Mouse (Mus musculus) midbrain, postnatal 0 days (tissue): Measurements from ENCODE around the gene Flii. TPM values are rescaled to one million over a fixed set of nuclear protein-coding genes. Genes with fewer than 3 reads are reported as not detected.

Experiments
- ATAC-seq: fragments of 200-750 bp; cut with Nextera tagmentation; 2 replicates; pipeline ENCODE4 v1.8.0; 2017; ENCODE audit warnings: moderate number of reproducible peaks, mild to moderate bottlenecking, moderate TSS enrichment, moderate library complexity; ENCODE audit not compliant: low FRiP score
- DNase-seq: peaks from one replicate; pipeline ENCODE4 v3.0.0-alpha.2; 2015; ENCODE audit warnings: low spot score
- H3K27ac ChIP-seq: fragments of 300-500 bp; sonication (generic); 2 replicates; pipeline ENCODE4 v1.5.1; 2014; ENCODE audit warnings: low read depth, mild to moderate bottlenecking, low read length, mixed read lengths
- H3K27me3 ChIP-seq: fragments of 300-500 bp; sonication (generic); 2 replicates; pipeline ENCODE4 v1.6.1; 2014; ENCODE audit warnings: low read length, control low read depth, mixed read lengths; ENCODE audit not compliant: insufficient read depth
- H3K36me3 ChIP-seq: fragments of 300-500 bp; sonication (generic); 2 replicates; pipeline ENCODE4 v1.6.1; 2014; ENCODE audit warnings: low read length, control low read depth, mixed read lengths; ENCODE audit not compliant: insufficient read depth
- H3K4me1 ChIP-seq: fragments of 300-500 bp; sonication (generic); 2 replicates; pipeline ENCODE4 v1.6.1; 2014; ENCODE audit warnings: mild to moderate bottlenecking, control low read depth, antibody characterized with exemption, low read length, mixed read lengths; ENCODE audit not compliant: insufficient read depth
- H3K4me2 ChIP-seq: fragments of 300-500 bp; sonication (generic); 2 replicates; pipeline ENCODE4 v1.6.1; 2014; ENCODE audit warnings: low read depth, mild to moderate bottlenecking, low read length, mixed read lengths; ENCODE audit not compliant: poor library complexity, severe bottlenecking
- H3K4me3 ChIP-seq: fragments of 300-500 bp; sonication (generic); 2 replicates; pipeline ENCODE4 v1.5.1; 2014; ENCODE audit warnings: low read depth, mild to moderate bottlenecking, low read length, moderate library complexity
- H3K9ac ChIP-seq: fragments of 300-500 bp; sonication (generic); replicated peaks from 2 replicates; pipeline ENCODE4 v1.6.1; 2014; ENCODE audit warnings: mild to moderate bottlenecking, low read length, moderate library complexity, mixed read lengths; ENCODE audit not compliant: poor library complexity, severe bottlenecking
- H3K9me3 ChIP-seq: fragments of 300-500 bp; sonication (generic); 2 replicates; pipeline ENCODE4 v1.6.1; 2016; ENCODE audit warnings: low read length, control low read depth
- CTCF ChIP-seq: IDR thresholded peaks from 2 replicates; pipeline ENCODE4 v1.5.1; 2016; ENCODE audit warnings: antibody characterized with exemption, mild to moderate bottlenecking
- WGBS: fragments of 180-500 bp; shearing (Covaris S2); extraction: QIAGEN DNeasy Blood & Tissue Kit; methylation state at CpG from one replicate; pipeline ENCODE4 v1.1.7; 2014; 5-methylcytosine and 5-hydroxymethylcytosine counted together
- polyA plus RNA-seq: library from polyadenylated mRNA; unstranded; fragments of >200 nt; fragmentation: Nextera tagmentation; extraction: Ambion mirVana; gene quantifications from 2 replicates; pipeline ENCODE4 v1.2.1, GENCODE M21; 2015
- total RNA-seq: library from RNA; depleted of rRNA; stranded (reverse); fragments of >200 nt; gene quantifications from 2 replicates; pipeline ENCODE4 v1.2.3, GENCODE M21; 2014

Gene Flii
- total and polyA plus RNA-seq, 2 experiments from 2014 or later = 46.0 to 92.7 TPM

DNA sequence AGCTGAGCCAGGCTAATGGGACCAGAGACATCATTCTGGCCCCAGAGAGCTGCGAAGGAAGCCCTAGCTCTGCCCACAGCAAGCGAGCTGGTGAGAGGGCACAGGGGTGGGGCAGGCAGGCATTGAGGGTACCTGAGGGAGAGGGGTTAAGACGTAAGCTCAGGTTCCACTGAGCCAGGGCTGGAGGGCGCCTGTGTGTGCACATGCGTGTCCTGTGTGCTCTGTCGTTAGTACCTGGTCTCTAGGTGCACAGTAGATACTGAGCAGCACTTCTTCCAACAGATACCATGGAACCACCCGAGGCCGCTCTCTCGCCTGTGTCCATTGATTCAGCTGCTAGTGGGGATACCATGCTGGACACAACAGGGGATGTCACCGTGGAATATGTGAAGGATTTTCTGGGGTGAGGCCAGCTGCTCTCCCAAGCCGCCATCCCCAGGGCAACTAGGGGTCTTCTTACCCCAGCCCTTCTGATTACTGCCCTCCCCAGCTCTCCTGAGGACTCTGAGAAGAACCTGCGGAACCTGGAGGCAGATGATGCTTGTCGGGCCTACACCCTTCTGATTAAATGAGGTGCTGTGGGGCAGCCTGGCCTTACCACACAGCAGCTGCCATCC lies 14.3 kb downstream of the Flii start:
- Histone ChIP-seq H3K27me3 (no peaks in the 10 kb centered on the region), H3K4me1 (no peaks in the 10 kb centered on the region), H3K9me3 (no peaks in the 10 kb centered on the region), H3K4me2 (no peak overlapping the region), H3K36me3 (peaks cover 94% of the 10 kb centered on the region), H3K27ac (no peak overlapping the region), H3K9ac (no peak overlapping the region), H3K4me3 (no peak overlapping the region)
- 95% methylated on average over 13 of the region's 13 CpGs for WGBS
- ATAC-seq (no peak), DNase-seq (no peak)
- TF ChIP-seq CTCF = no peak

DNA sequence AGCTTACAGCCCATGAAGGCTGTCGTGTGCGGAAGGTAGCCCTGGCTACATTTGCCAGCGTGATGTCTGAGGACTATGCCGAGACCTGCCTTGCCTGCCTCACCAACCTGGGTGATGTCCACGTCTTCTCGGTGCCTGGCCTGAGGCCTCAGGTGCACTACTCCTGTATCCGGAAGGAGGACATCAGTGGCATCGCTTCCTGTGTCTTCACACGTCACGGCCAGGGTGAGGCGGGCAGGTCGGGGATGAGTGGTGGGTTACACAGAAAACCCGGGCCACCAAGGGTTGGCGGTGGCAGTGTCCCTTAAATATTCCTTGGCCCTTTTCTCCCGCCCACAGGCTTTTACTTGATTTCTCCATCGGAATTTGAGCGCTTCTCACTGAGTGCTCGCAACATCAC lies 15.0 kb downstream of the Flii start:
- DNase-seq (no peak), ATAC-seq (no peak)
- Histone ChIP-seq H3K9ac (no peak overlapping the region), H3K27me3 (no peaks in the 10 kb centered on the region), H3K4me1 (no peaks in the 10 kb centered on the region), H3K4me2 (no peak overlapping the region), H3K4me3 (no peak overlapping the region), H3K36me3 (peaks cover 97% of the 10 kb centered on the region), H3K9me3 (no peaks in the 10 kb centered on the region), H3K27ac (no peak overlapping the region)
- 95% methylated on average over 18 of the region's 18 CpGs for WGBS
- TF ChIP-seq CTCF = no peak

DNA sequence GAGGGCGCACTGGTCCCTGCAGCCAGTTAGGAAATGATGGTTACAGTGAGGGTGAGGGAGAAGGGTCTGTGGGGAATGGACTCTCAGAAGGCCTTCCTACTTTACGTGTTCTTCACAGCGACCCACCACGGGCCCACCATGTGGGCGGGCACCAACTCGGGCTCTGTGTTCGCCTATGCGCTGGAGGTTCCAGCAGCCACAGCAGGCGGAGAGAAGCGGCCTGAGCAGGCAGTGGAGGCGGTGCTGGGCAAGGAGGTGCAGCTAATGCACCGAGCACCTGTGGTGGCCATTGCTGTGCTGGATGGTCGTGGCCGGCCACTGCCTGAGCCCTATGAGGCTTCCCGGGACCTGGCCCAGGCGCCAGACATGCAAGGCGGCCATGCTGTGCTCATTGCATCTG lies 15.8 kb downstream of the Flii start:
- H3K9ac ChIP-seq = no peak overlapping the region
- no peaks in the 10 kb centered on the region for H3K27me3 ChIP-seq
- no peak overlapping the region for H3K4me2 ChIP-seq
- 92% methylated on average over 17 of the region's 17 CpGs for WGBS
- H3K4me3 ChIP-seq = no peak overlapping the region
- DNase-seq (no peak), ATAC-seq (no peak)
- no peak for TF ChIP-seq CTCF
- no peaks in the 10 kb centered on the region for H3K9me3 ChIP-seq
- no peaks in the 10 kb centered on the region for H3K4me1 ChIP-seq
- peaks cover 97% of the 10 kb centered on the region for H3K36me3 ChIP-seq
- H3K27ac ChIP-seq = no peak overlapping the region

DNA sequence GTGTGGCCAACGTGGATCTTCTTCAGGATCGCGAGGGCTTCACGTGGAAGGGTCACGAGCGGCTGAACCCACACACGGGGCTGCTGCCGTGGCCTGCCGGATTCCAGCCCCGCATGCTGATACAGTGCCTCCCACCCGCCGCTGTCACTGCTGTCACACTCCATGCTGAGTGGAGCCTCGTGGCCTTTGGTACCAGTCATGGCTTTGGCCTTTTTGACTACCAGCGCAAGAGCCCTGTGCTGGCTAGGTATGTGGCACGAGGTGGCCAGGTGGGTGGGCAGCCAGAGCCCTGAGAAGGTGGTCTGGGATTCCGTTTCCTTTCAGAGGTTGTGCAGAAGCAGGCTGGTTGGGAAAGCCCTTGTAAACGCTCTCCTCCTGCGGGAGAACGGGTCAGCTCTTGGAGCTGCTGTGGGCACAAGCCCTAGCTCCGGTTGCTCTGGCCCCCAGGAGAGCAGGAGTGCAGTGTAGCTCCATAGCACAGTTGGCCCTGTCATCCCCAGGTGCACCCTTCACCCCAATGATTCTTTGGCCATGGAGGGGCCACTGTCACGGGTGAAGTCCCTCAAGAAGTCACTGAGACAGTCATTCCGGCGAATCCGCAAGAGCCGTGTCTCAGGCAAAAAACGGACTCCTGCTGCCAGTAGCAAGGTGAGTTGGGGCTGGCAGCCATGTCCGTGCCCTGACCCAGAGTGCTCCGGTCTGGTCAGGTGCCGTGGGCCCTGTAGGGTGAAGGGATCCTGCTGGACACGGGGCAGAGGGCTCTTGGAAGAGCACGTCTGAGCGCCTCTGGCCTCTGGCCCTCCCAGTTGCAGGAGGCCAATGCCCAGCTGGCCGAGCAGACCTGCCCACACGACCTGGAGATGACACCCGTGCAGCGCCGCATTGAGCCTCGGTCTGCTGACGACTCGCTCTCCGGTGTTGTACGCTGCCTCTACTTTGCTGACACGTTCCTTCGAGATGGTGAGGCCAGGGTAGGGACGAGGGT lies 17.3 kb downstream of the Flii start:
- no peak for DNase-seq
- WGBS = 95% methylated on average over 45 of the region's 45 CpGs
- TF ChIP-seq CTCF = no peak
- Histone ChIP-seq H3K9me3 (no peaks in the 10 kb centered on the region), H3K36me3 (peaks cover 97% of the 10 kb centered on the region), H3K4me3 (no peak overlapping the region), H3K27me3 (no peaks in the 10 kb centered on the region), H3K27ac (no peak overlapping the region), H3K4me1 (no peaks in the 10 kb centered on the region), H3K9ac (no peak overlapping the region), H3K4me2 (no peak overlapping the region)
- no peak for ATAC-seq

DNA sequence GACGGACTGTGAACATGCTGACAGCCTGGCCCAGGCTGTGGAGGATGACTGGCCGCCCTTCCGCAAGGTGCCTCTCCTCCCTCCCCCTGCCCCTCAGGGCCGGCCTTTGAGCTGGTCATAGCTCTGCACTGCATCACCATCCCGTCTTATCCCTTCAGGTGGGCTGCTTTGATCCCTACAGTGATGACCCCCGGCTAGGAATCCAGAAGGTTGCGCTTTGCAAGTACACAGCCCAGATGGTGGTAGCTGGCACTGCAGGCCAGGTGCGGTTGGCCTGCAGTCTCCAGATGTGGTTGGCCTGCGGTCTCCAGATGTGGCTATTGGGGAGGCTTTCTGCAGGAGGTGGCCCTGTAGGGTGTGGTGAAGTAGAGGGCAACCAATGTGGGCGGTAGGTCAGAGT lies 18.4 kb downstream of the Flii start:
- no peak overlapping the region for H3K4me3 ChIP-seq
- H3K9ac ChIP-seq = no peak overlapping the region
- no peaks in the 10 kb centered on the region for H3K9me3 ChIP-seq
- TF ChIP-seq CTCF = no peak
- ATAC-seq (no peak), DNase-seq (no peak)
- peaks cover 90% of the 10 kb centered on the region for H3K36me3 ChIP-seq
- no peaks in the 10 kb centered on the region for H3K4me1 ChIP-seq
- no peak overlapping the region for H3K27ac ChIP-seq
- no peaks in the 10 kb centered on the region for H3K27me3 ChIP-seq
- no peak overlapping the region for H3K4me2 ChIP-seq
- WGBS = 82% methylated on average over 10 of the region's 10 CpGs

DNA sequence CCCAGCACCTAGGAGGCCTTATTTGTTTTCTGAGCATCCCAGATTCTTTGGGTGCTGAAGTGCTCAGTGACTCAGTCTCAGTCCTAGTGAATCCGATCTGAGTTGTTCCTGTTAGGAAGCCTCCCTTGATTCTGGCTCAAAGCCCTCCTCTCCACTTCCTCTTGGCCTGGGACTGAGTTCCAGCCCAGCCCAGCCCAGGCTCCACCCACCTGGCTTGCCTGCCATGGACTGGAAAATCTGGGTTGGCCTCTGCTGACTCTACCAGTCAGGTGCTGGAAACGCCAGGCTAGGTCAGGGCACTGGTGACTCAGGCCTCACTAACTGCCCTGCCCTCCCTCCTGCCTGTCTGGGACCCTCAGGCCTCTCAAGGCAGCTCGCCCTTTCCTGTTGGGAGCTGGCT lies 19.4 kb downstream of the Flii start:
- H3K4me2 ChIP-seq = no peak overlapping the region
- no peaks in the 10 kb centered on the region for H3K27me3 ChIP-seq
- no peak for TF ChIP-seq CTCF
- ATAC-seq (no peak), DNase-seq (no peak)
- H3K4me1 ChIP-seq = no peaks in the 10 kb centered on the region
- H3K9me3 ChIP-seq = no peaks in the 10 kb centered on the region
- H3K4me3 ChIP-seq = no peak overlapping the region
- 90% methylated on average over 3 of the region's 3 CpGs for WGBS
- H3K9ac ChIP-seq = no peak overlapping the region
- H3K36me3 ChIP-seq = peaks cover 81% of the 10 kb centered on the region
- no peak overlapping the region for H3K27ac ChIP-seq
